Mouse (Mus musculus) CH12.LX (cell line): Measurements from ENCODE around the gene Ifnar1. TPM values are rescaled to one million over a fixed set of nuclear protein-coding genes. Genes with fewer than 3 reads are reported as not detected.

ENCODE experiments used
- DNase-seq: peaks from one replicate; pipeline ENCODE4 v3.0.0-alpha.2; 2013; ENCODE audit errors: extremely low read depth
- H3K27ac ChIP-seq: 2 replicates; pipeline ENCODE4 v1.5.1; 2012; ENCODE audit warnings: low read depth, mild to moderate bottlenecking, control low read depth, moderate library complexity; ENCODE audit not compliant: insufficient read depth
- H3K27me3 ChIP-seq: replicated peaks from 2 replicates; pipeline ENCODE3; 2012; ENCODE audit warnings: inconsistent platforms
- H3K36me3 ChIP-seq, 2 experiments: replicated peaks in 1 of 2; 2 replicates each; pipeline versions ENCODE3 to v1.6.1; 2012; ENCODE audit warnings: inconsistent platforms in 1 of 2, low read length in 1 of 2, mild to moderate bottlenecking in 1 of 2, mixed read lengths in 1 of 2, moderate library complexity in 1 of 2; ENCODE audit not compliant: control insufficient read depth in 1 of 2, insufficient read depth in 1 of 2
- H3K4me1 ChIP-seq, 2 experiments: 2 replicates each; pipeline ENCODE4 v1.6.1; 2012; ENCODE audit warnings: inconsistent platforms in 1 of 2, moderate library complexity in 1 of 2; ENCODE audit not compliant: insufficient read depth in 2 of 2, control insufficient read depth in 1 of 2
- H3K4me2 ChIP-seq: 2 replicates; pipeline ENCODE4 v1.6.1; 2012; ENCODE audit warnings: low read depth, mild to moderate bottlenecking, control low read depth; ENCODE audit not compliant: poor library complexity, insufficient read depth, severe bottlenecking
- H3K4me3 ChIP-seq, 3 experiments: fragments of 150-350 bp in 1 of 3; sonication (generic) in 1 of 3; replicated peaks in 1 of 3; 2 replicates each; pipeline versions ENCODE3 to v1.5.1; 2011 to 2012; ENCODE audit warnings: low read depth in 2 of 3, low read length in 2 of 3, mild to moderate bottlenecking in 2 of 3, moderate library complexity in 2 of 3, control low read depth in 1 of 3, improper control_type of control experiment in 1 of 3, inconsistent platforms in 1 of 3, mixed read lengths in 1 of 3; ENCODE audit not compliant: poor library complexity in 1 of 3
- H3K79me2 ChIP-seq: replicated peaks from 2 replicates; pipeline ENCODE4 v1.6.1; 2012; ENCODE audit warnings: mild to moderate bottlenecking, moderate library complexity; ENCODE audit not compliant: control insufficient read depth, poor library complexity, insufficient read depth, severe bottlenecking; ENCODE audit errors: extremely low read depth
- H3K9ac ChIP-seq: 2 replicates; pipeline ENCODE4 v1.6.1; 2012; ENCODE audit warnings: low read depth, mild to moderate bottlenecking, control low read depth, moderate library complexity; ENCODE audit not compliant: insufficient read depth
- H3K9me3 ChIP-seq: replicated peaks from 2 replicates; pipeline ENCODE3; 2012; ENCODE audit warnings: low read length, inconsistent platforms, mixed read lengths
- BHLHE40 ChIP-seq: IDR thresholded peaks from 2 replicates; pipeline ENCODE4 v1.6.1; 2011; ENCODE audit warnings: mild to moderate bottlenecking, low read depth, low read length, improper control_type of control experiment
- CTCF ChIP-seq, 2 experiments: IDR thresholded peaks in 1 of 2; conservative IDR thresholded peaks in 1 of 2; 2 replicates each; pipeline ENCODE4 v1.5.1; 2011 to 2012; ENCODE audit warnings: low read depth in 2 of 2, low read length in 2 of 2, improper control_type of control experiment in 1 of 2, inconsistent platforms in 1 of 2, mild to moderate bottlenecking in 1 of 2, moderate library complexity in 1 of 2
- EP300 ChIP-seq: IDR thresholded peaks from 2 replicates; pipeline ENCODE4 v1.6.1; 2011; ENCODE audit warnings: low read length, improper control_type of control experiment
- GABPA ChIP-seq: IDR thresholded peaks from 2 replicates; pipeline ENCODE4 v1.6.1; 2012; ENCODE audit warnings: low read depth, low read length, improper control_type of control experiment, inconsistent platforms; ENCODE audit not compliant: insufficient replicate concordance
- HCFC1 ChIP-seq: IDR thresholded peaks from 2 replicates; pipeline ENCODE4 v1.6.1; 2012; ENCODE audit warnings: low read depth, mild to moderate bottlenecking, inconsistent platforms, low read length, improper control_type of control experiment
- IRF4 ChIP-seq: IDR thresholded peaks from 2 replicates; pipeline ENCODE4 v1.6.1; 2014; ENCODE audit warnings: low read depth, mild to moderate bottlenecking, inconsistent platforms, low read length, improper control_type of control experiment
- JUN ChIP-seq: IDR thresholded peaks from 2 replicates; pipeline ENCODE4 v1.6.1; 2011; ENCODE audit warnings: low read depth, mild to moderate bottlenecking, low read length, improper control_type of control experiment, moderate library complexity; ENCODE audit not compliant: insufficient read depth
- MAX ChIP-seq: IDR thresholded peaks from 2 replicates; pipeline ENCODE4 v1.6.1; 2011; ENCODE audit warnings: low read length, improper control_type of control experiment
- MAZ ChIP-seq: IDR thresholded peaks from 2 replicates; pipeline ENCODE4 v1.6.1; 2012; ENCODE audit warnings: low read depth, mild to moderate bottlenecking, inconsistent platforms, low read length, improper control_type of control experiment, moderate library complexity
- MYC ChIP-seq: IDR thresholded peaks from 2 replicates; pipeline ENCODE4 v1.6.1; 2011; ENCODE audit warnings: low read depth, mild to moderate bottlenecking, improper control_type of control experiment, low read length
- NRF1 ChIP-seq: IDR thresholded peaks from 2 replicates; pipeline ENCODE4 v1.6.1; 2014; ENCODE audit warnings: low read depth, mild to moderate bottlenecking, inconsistent platforms, low read length, improper control_type of control experiment, moderate library complexity
- POLR2A ChIP-seq: IDR thresholded peaks from 2 replicates; pipeline ENCODE4 v1.6.1; 2011; ENCODE audit warnings: low read depth, mild to moderate bottlenecking, improper control_type of control experiment, low read length
- POLR2AphosphoS2 ChIP-seq: IDR thresholded peaks from 2 replicates; pipeline ENCODE4 v1.6.1; 2011; ENCODE audit warnings: low read depth, low read length, improper control_type of control experiment
- TCF12 ChIP-seq: IDR thresholded peaks from 2 replicates; pipeline ENCODE4 v1.6.1; 2014; ENCODE audit warnings: low read depth, mild to moderate bottlenecking, inconsistent platforms, low read length, improper control_type of control experiment
- UBTF ChIP-seq: IDR thresholded peaks from 2 replicates; pipeline ENCODE4 v1.6.1; 2012; ENCODE audit warnings: low read depth, mild to moderate bottlenecking, inconsistent platforms, low read length, improper control_type of control experiment, moderate library complexity
- USF2 ChIP-seq: conservative IDR thresholded peaks from 2 replicates; pipeline ENCODE4 v1.6.1; 2011; ENCODE audit warnings: low read depth, low read length, improper control_type of control experiment
- ZKSCAN1 ChIP-seq: IDR thresholded peaks from 2 replicates; pipeline ENCODE4 v1.6.1; 2012; ENCODE audit warnings: low read depth, inconsistent platforms, low read length, improper control_type of control experiment, borderline replicate concordance
- ZMIZ1 ChIP-seq: IDR thresholded peaks from 2 replicates; pipeline ENCODE4 v1.6.1; 2012; ENCODE audit warnings: low read depth, mild to moderate bottlenecking, inconsistent platforms, low read length, improper control_type of control experiment
- ZNF384 ChIP-seq: IDR thresholded peaks from 2 replicates; pipeline ENCODE4 v1.6.1; 2012; ENCODE audit warnings: low read depth, low read length, improper control_type of control experiment, inconsistent platforms
- dilution Hi-C: fragments of 300-500 bp; cut with MboI; formaldehyde crosslinking; loops from 2 replicates; pipeline ENCODE4 v1.14.3; 2020; ENCODE audit warnings: low sequenced_read_pairs; ENCODE audit not compliant: extremely low pct_unique_long_range_greater_than_20kb, extremely low pct_ligation_motif_present
- in situ Hi-C: fragments of 300-500 bp; cut with MboI; formaldehyde crosslinking; loops from 3 replicates; pipeline ENCODE4 v1.14.3; 2019; ENCODE audit warnings: low sequenced_read_pairs, low pct_ligation_motif_present, low pct_unique_long_range_greater_than_20kb, mixed read lengths
- polyA plus RNA-seq: library from polyadenylated mRNA; unstranded; fragments of >175 nt; gene quantifications from 2 replicates; pipeline ENCODE4 v1.2.1, GENCODE M21; 2012; ENCODE audit warnings: low read depth; ENCODE audit not compliant: insufficient read length
- total RNA-seq, 2 experiments: library from RNA; depleted of rRNA; stranded (reverse); fragments of 300-350 nt in 1 of 2; fragments of >200 nt in 1 of 2; gene quantifications; 2 replicates each; pipeline ENCODE4 v1.2.3; 2012 to 2014

Ifnar1 gene
- total and polyA plus RNA-seq, 3 experiments = 32.8 to 49.4 (median 40.3) TPM

DNA sequence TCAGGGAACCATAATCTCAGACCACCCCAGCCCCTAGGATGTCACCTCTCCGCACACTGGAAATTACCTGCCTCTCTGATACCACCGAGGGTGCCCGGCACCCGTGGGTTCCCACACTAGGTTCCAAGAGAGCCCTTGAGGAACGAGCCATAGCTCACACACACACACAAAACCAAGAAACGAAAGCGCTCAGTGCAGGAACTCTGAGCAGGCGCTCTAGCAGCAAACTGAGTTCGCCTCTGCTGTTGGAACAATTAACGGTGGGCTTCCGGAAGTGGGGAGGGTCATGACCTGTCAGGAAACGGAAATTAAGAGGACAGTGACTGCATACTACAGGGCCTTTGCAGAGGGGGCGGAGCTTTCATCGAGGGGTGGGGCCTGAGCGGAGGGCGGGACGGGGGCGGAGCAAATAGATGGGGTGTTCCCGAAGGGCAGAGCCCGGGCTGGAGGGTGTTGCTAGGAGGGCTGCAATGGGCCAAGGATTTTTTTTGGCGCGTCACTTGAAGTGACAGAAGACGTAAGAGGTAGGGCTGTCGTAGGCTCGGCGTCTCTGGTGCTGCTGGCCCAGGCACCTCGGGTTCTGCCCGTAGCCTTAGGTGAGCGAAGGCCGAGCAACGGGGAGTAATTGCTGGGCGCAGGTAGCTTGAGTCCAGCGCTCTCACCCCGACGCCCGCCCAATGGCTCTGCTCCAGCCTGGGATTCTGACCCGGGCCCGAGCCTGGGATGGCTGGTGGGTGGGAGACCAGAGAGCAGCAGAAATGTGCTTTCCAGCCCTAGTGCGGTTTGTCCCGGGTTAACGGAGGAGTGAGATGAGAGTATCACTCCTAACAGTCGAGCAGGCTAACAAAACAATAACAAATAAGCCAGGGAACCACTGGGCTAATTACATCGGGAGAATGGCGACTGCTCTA lies 20.2 kb upstream of the Ifnar1 start (continued):
- TF ChIP-seq JUN (no peak), USF2 (no peak), POLR2A (peak; percentile 99), ZNF384 (peak; percentile 82), MAX (peak; percentile 72; the same call in 1 of the 2 replicates), MYC (peak; percentile 16; the same call in 1 of the 2 replicates), POLR2AphosphoS2 (peak; percentile 92), ZMIZ1 (peak; percentile 92), GABPA (no peak; the same call in 1 of the 2 replicates), CTCF (conservative IDR thresholded peaks at IDR 0.05 in 1 of 2, IDR thresholded peaks at IDR 0.05 in 1 of 2; ENCODE audit: low read depth in 2 of 2, low read length in 2 of 2) (no peak), MAZ (peak; percentile 94)

- Histone ChIP-seq H3K9ac (peak overlapping the region; percentile 44), H3K36me3 (peaks cover 0 to 25% of the 10 kb centered on the region in 2 experiments), H3K9me3 (peaks cover 12% of the 10 kb centered on the region), H3K27me3 (no peaks in the 10 kb centered on the region), H3K79me2 (no peaks in the 10 kb centered on the region), H3K4me3 (peak overlapping the region; percentile 63 to 69 (median 63)), H3K4me2 (peak overlapping the region; percentile 32), H3K4me1 (peaks cover 12 to 57% of the 10 kb centered on the region in 2 experiments), H3K27ac (no peak overlapping the region)
- in situ Hi-C loops = no loop called here
- no peak for DNase-seq
- no peak for TF ChIP-seq EP300
- TF ChIP-seq BHLHE40 = peak; percentile 56; the same call in 1 of the 2 replicates
- no peak for TF ChIP-seq ZKSCAN1
- no peak for TF ChIP-seq HCFC1
- TF ChIP-seq TCF12 = no peak
- TF ChIP-seq UBTF = no peak
- TF ChIP-seq NRF1 = no peak
- TF ChIP-seq USF2 = no peak
- 0 out of 2 replicates have a peak, but pooled peaks have one; percentile 16 for TF ChIP-seq IRF4
- dilution Hi-C loops = no loop called here
Measured at GRCm38 (mm10) chr16:91465505-91466240, 19.4 kb upstream of the Ifnar1 start.
